Mouse (Mus musculus): ENCODE measurements around the gene Klhdc4. TPM values are rescaled to one million over a fixed set of nuclear protein-coding genes. Genes with fewer than 3 reads are reported as not detected.

Klhdc4 gene
- polyA plus RNA-seq, 1 experiment from 2014 or later = 52.8 TPM

- 0 out of 2 replicates have a peak, but pooled peaks cover 3% of the 10 kb centered on the region for H3K4me1 ChIP-seq (ENCODE audit: control insufficient read depth, insufficient read depth, low read length)
- ATAC-seq (ENCODE audit: insufficient number of reproducible peaks, low FRiP score, low TSS enrichment, low read depth) (no peak), DNase-seq (ENCODE audit: low spot score) (no peak)
- no peak overlapping the region for H3K4me2 ChIP-seq (ENCODE audit: low read depth, severe bottlenecking)
- 45% methylated on average over 3 of the region's 3 CpGs for WGBS
- no peak overlapping the region for H3K9ac ChIP-seq (ENCODE audit: low read length)
- no peaks in the 10 kb centered on the region for H3K9me3 ChIP-seq (ENCODE audit: control insufficient read depth, low read length)
- H3K4me3 ChIP-seq (ENCODE audit: low read depth, low read length) = no peak overlapping the region
- no peaks in the 10 kb centered on the region for H3K27me3 ChIP-seq (ENCODE audit: control insufficient read depth, insufficient read depth, low read length)
- H3K36me3 ChIP-seq (ENCODE audit: control insufficient read depth, insufficient read depth, low read length) = no peaks in the 10 kb centered on the region
- no peak overlapping the region for H3K27ac ChIP-seq (replicated peaks; ENCODE audit: low read depth, low read length)
Observed at GRCm38 (mm10) chr8:121769095-121769494, 60.3 kb downstream of the Klhdc4 start.

GRCm38 (mm10) chr8:121765594-121766138, 63.7 kb downstream of the Klhdc4 start:
- ATAC-seq (ENCODE audit: insufficient number of reproducible peaks, low FRiP score, low TSS enrichment, low read depth) = no peak
- Histone ChIP-seq H3K27ac (replicated peaks; ENCODE audit: low read depth, low read length) (no peak overlapping the region), H3K4me3 (ENCODE audit: low read depth, low read length) (no peak overlapping the region), H3K9ac (ENCODE audit: low read length) (no peak overlapping the region), H3K4me2 (ENCODE audit: low read depth, severe bottlenecking) (no peak overlapping the region), H3K9me3 (ENCODE audit: control insufficient read depth, low read length) (no peaks in the 10 kb centered on the region), H3K27me3 (ENCODE audit: control insufficient read depth, insufficient read depth, low read length) (no peaks in the 10 kb centered on the region), H3K36me3 (ENCODE audit: control insufficient read depth, insufficient read depth, low read length) (no peaks in the 10 kb centered on the region), H3K4me1 (ENCODE audit: control insufficient read depth, insufficient read depth, low read length) (peaks cover 3% of the 10 kb centered on the region; the same call in 1 of the 2 replicates)
- DNase-seq (ENCODE audit: low spot score) = no peak
- 77% methylated on average over 7 of the region's 7 CpGs for WGBS

GRCm38 (mm10) chr8:121763700-121764013, 65.7 kb downstream of the Klhdc4 start:
- no peak for DNase-seq (ENCODE audit: low spot score)
- 74% methylated on average over 9 of the region's 9 CpGs for WGBS
- ATAC-seq (ENCODE audit: insufficient number of reproducible peaks, low FRiP score, low TSS enrichment, low read depth) = no peak
- Histone ChIP-seq H3K36me3 (ENCODE audit: control insufficient read depth, insufficient read depth, low read length) (no peaks in the 10 kb centered on the region), H3K4me2 (ENCODE audit: low read depth, severe bottlenecking) (no peak overlapping the region), H3K4me1 (ENCODE audit: control insufficient read depth, insufficient read depth, low read length) (no peaks in the 10 kb centered on the region; the same call in 1 of the 2 replicates), H3K4me3 (ENCODE audit: low read depth, low read length) (no peak overlapping the region), H3K9me3 (ENCODE audit: control insufficient read depth, low read length) (no peaks in the 10 kb centered on the region), H3K27me3 (ENCODE audit: control insufficient read depth, insufficient read depth, low read length) (no peaks in the 10 kb centered on the region), H3K9ac (ENCODE audit: low read length) (no peak overlapping the region), H3K27ac (replicated peaks; ENCODE audit: low read depth, low read length) (no peak overlapping the region)

- Histone ChIP-seq H3K27me3 (ENCODE audit: control insufficient read depth, insufficient read depth, low read length) (no peaks in the 10 kb centered on the region), H3K27ac (replicated peaks; ENCODE audit: low read depth, low read length) (no peak overlapping the region), H3K36me3 (ENCODE audit: control insufficient read depth, insufficient read depth, low read length) (no peaks in the 10 kb centered on the region), H3K9me3 (ENCODE audit: control insufficient read depth, low read length) (no peaks in the 10 kb centered on the region), H3K4me1 (ENCODE audit: control insufficient read depth, insufficient read depth, low read length) (no peaks in the 10 kb centered on the region; the same call in 1 of the 2 replicates), H3K4me3 (ENCODE audit: low read depth, low read length) (no peak overlapping the region), H3K9ac (ENCODE audit: low read length) (no peak overlapping the region), H3K4me2 (ENCODE audit: low read depth, severe bottlenecking) (no peak overlapping the region)
- 69% methylated on average over 7 of the region's 7 CpGs for WGBS
- ATAC-seq (ENCODE audit: insufficient number of reproducible peaks, low FRiP score, low TSS enrichment, low read depth) (no peak), DNase-seq (ENCODE audit: low spot score) (no peak)
Observed at GRCm38 (mm10) chr8:121762999-121763699, 66.2 kb downstream of the Klhdc4 start.

GRCm38 (mm10) chr8:121761480-121761879, 67.9 kb downstream of the Klhdc4 start:
- no peak overlapping the region for H3K4me2 ChIP-seq (ENCODE audit: low read depth, severe bottlenecking)
- H3K36me3 ChIP-seq (ENCODE audit: control insufficient read depth, insufficient read depth, low read length) = no peaks in the 10 kb centered on the region
- WGBS = 23% methylated on average over 10 of the region's 10 CpGs
- H3K9ac ChIP-seq (ENCODE audit: low read length) = no peak overlapping the region
- peak; percentile 88 for DNase-seq (ENCODE audit: low spot score)
- ATAC-seq (ENCODE audit: insufficient number of reproducible peaks, low FRiP score, low TSS enrichment, low read depth) = no peak
- H3K4me3 ChIP-seq (ENCODE audit: low read depth, low read length) = no peak overlapping the region
- H3K27me3 ChIP-seq (ENCODE audit: control insufficient read depth, insufficient read depth, low read length) = no peaks in the 10 kb centered on the region
- H3K9me3 ChIP-seq (ENCODE audit: control insufficient read depth, low read length) = no peaks in the 10 kb centered on the region
- H3K4me1 ChIP-seq (ENCODE audit: control insufficient read depth, insufficient read depth, low read length) = no peaks in the 10 kb centered on the region; the same call in 1 of the 2 replicates
- H3K27ac ChIP-seq (replicated peaks; ENCODE audit: low read depth, low read length) = no peak overlapping the region

- no peaks in the 10 kb centered on the region for H3K27me3 ChIP-seq (ENCODE audit: control insufficient read depth, insufficient read depth, low read length)
- H3K9me3 ChIP-seq (ENCODE audit: control insufficient read depth, low read length) = no peaks in the 10 kb centered on the region
- H3K4me2 ChIP-seq (ENCODE audit: low read depth, severe bottlenecking) = no peak overlapping the region
- no peaks in the 10 kb centered on the region; the same call in 1 of the 2 replicates for H3K4me1 ChIP-seq (ENCODE audit: control insufficient read depth, insufficient read depth, low read length)
- no peak for DNase-seq (ENCODE audit: low spot score)
- no peak overlapping the region for H3K4me3 ChIP-seq (ENCODE audit: low read depth, low read length)
- no peak overlapping the region for H3K27ac ChIP-seq (replicated peaks; ENCODE audit: low read depth, low read length)
- WGBS = 77% methylated on average over 7 of the region's 7 CpGs
- no peaks in the 10 kb centered on the region for H3K36me3 ChIP-seq (ENCODE audit: control insufficient read depth, insufficient read depth, low read length)
- ATAC-seq (ENCODE audit: insufficient number of reproducible peaks, low FRiP score, low TSS enrichment, low read depth) = no peak
- H3K9ac ChIP-seq (ENCODE audit: low read length) = no peak overlapping the region
Observed at GRCm38 (mm10) chr8:121760484-121760883, 68.9 kb downstream of the Klhdc4 start.

GRCm38 (mm10) chr8:121758470-121758869, 70.9 kb downstream of the Klhdc4 start:
- H3K4me1 ChIP-seq (ENCODE audit: control insufficient read depth, insufficient read depth, low read length) = no peaks in the 10 kb centered on the region; the same call in 1 of the 2 replicates
- 71% methylated on average over 12 of the region's 12 CpGs for WGBS

GRCm38 (mm10) chr8:121751407-121751806, 78.0 kb downstream of the Klhdc4 start:
- H3K27ac ChIP-seq (replicated peaks; ENCODE audit: low read depth, low read length) = no peak overlapping the region
- H3K27me3 ChIP-seq (ENCODE audit: control insufficient read depth, insufficient read depth, low read length) = 0 out of 2 replicates have a peak, but pooled peaks cover 5% of the 10 kb centered on the region
- H3K4me2 ChIP-seq (ENCODE audit: low read depth, severe bottlenecking) = no peak overlapping the region
- H3K4me3 ChIP-seq (ENCODE audit: low read depth, low read length) = no peak overlapping the region
- peak; percentile 88 for DNase-seq (ENCODE audit: low spot score)
- H3K4me1 ChIP-seq (ENCODE audit: control insufficient read depth, insufficient read depth, low read length) = no peaks in the 10 kb centered on the region
- no peaks in the 10 kb centered on the region for H3K36me3 ChIP-seq (ENCODE audit: control insufficient read depth, insufficient read depth, low read length)
- H3K9ac ChIP-seq (ENCODE audit: low read length) = no peak overlapping the region
- WGBS = 18% methylated on average over 3 of the region's 3 CpGs
- no peak for ATAC-seq (ENCODE audit: insufficient number of reproducible peaks, low FRiP score, low TSS enrichment, low read depth)
- no peaks in the 10 kb centered on the region for H3K9me3 ChIP-seq (ENCODE audit: control insufficient read depth, low read length)

More at GRCm38 (mm10) chr8:121758470-121758869, 70.9 kb downstream of the Klhdc4 start:
- Histone ChIP-seq H3K9ac (ENCODE audit: low read length) (no peak overlapping the region), H3K27me3 (ENCODE audit: control insufficient read depth, insufficient read depth, low read length) (0 out of 2 replicates have a peak, but pooled peaks cover 2% of the 10 kb centered on the region), H3K36me3 (ENCODE audit: control insufficient read depth, insufficient read depth, low read length) (no peaks in the 10 kb centered on the region), H3K4me2 (ENCODE audit: low read depth, severe bottlenecking) (no peak overlapping the region), H3K9me3 (ENCODE audit: control insufficient read depth, low read length) (no peaks in the 10 kb centered on the region), H3K4me3 (ENCODE audit: low read depth, low read length) (no peak overlapping the region), H3K27ac (replicated peaks; ENCODE audit: low read depth, low read length) (no peak overlapping the region)
- DNase-seq (ENCODE audit: low spot score) (no peak), ATAC-seq (ENCODE audit: insufficient number of reproducible peaks, low FRiP score, low TSS enrichment, low read depth) (no peak)
